19 mouse cellular contexts compared by ENCODE assay signal in the genomic region with DNA sequence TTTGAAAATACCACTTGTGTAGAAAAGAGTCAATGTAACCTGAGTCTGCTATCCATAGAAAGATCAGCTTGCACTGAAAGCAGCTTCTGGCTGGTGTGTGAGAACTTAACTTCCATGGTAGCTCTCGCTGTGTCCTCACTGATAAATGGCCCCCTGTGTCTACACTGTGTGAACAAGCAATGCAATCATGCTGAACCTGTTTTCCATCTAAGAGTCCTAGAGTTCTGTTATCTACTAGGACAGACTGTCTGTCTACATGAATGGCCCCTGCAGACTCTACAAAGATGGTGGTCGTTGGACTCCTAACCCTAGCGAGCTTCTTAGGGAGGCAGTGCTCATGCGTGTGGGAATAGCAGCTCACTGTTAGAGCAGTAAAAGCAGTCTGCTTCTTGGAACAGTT.
DNase-seq lines count a peak whose midpoint lies in the region; ATAC-seq and TF ChIP-seq lines count a peak whose summit lies in the region.
"Had no signal": no experiment of that assay in that cellular context is flagged by ENCODE, and none has a peak within 500 bp of the region (broad histone marks: within the 10 kb centered on the region; RNA-seq: fewer than 3 reads in every experiment).

No protein-coding gene starts in this region.

- H3K9ac ChIP-seq in kidney, embryonic 15.5 days, result no peak overlapping the region
- H3K9ac ChIP-seq in kidney, postnatal 0 days (ENCODE audit: low read depth, low read length), result no peak overlapping the region
- H3K9ac ChIP-seq in liver, embryonic 12.5 days, result no peak overlapping the region
- H3K9ac ChIP-seq: embryonic facial prominence, embryonic 13.5 days; embryonic facial prominence, embryonic 15.5 days; forebrain, embryonic 12.5 days had no signal

- H3K36me3 ChIP-seq in kidney, embryonic 15.5 days, result peaks cover 19% of the 10 kb centered on the region; the same call in 1 of the 2 replicates
- H3K36me3 ChIP-seq in kidney, postnatal 0 days (ENCODE audit: insufficient read depth, low read length), result 0 out of 2 replicates have a peak, but pooled peaks cover 6% of the 10 kb centered on the region
- peaks cover 21% of the 10 kb centered on the region for H3K36me3 ChIP-seq in liver, embryonic 12.5 days
- H3K36me3 ChIP-seq: forebrain, embryonic 12.5 days had no signal

- no peaks in the 10 kb centered on the region for H3K27me3 ChIP-seq in kidney, embryonic 15.5 days
- H3K27me3 ChIP-seq in kidney, postnatal 0 days (ENCODE audit: insufficient read depth, low read length), result no peaks in the 10 kb centered on the region
- H3K27me3 ChIP-seq in liver, embryonic 12.5 days (replicated peaks), result no peaks in the 10 kb centered on the region
- H3K27me3 ChIP-seq: embryonic facial prominence, embryonic 13.5 days; embryonic facial prominence, embryonic 15.5 days; forebrain, embryonic 12.5 days had no signal

- no peaks in the 10 kb centered on the region for H3K9me3 ChIP-seq in kidney, embryonic 15.5 days (replicated peaks)
- no peaks in the 10 kb centered on the region for H3K9me3 ChIP-seq in kidney, postnatal 0 days (replicated peaks; ENCODE audit: low read length)
- no peaks in the 10 kb centered on the region for H3K9me3 ChIP-seq in liver, embryonic 12.5 days (replicated peaks)
- H3K9me3 ChIP-seq: embryonic facial prominence, embryonic 13.5 days; embryonic facial prominence, embryonic 15.5 days; forebrain, embryonic 10.5 days; forebrain, embryonic 12.5 days had no signal

- no peak overlapping the region for H3K4me3 ChIP-seq in kidney, embryonic 15.5 days (replicated peaks)
- H3K4me3 ChIP-seq in kidney, postnatal 0 days (replicated peaks; ENCODE audit: low read depth, low read length), result no peak overlapping the region
- no peak overlapping the region for H3K4me3 ChIP-seq in liver, embryonic 12.5 days
- H3K4me3 ChIP-seq: embryonic facial prominence, embryonic 13.5 days; embryonic facial prominence, embryonic 15.5 days; erythroblast, embryonic 14.5 days; forebrain, embryonic 10.5 days; forebrain, embryonic 12.5 days had no signal

- ATAC-seq in kidney, embryonic 15.5 days (replicated peaks; ENCODE audit: low FRiP score), result 0 out of 2 replicates have a peak, but pooled peaks have one; percentile 25
- 0 out of 2 replicates have a peak, but pooled peaks have one; percentile 7 for ATAC-seq in kidney, postnatal 0 days (replicated peaks; ENCODE audit: low FRiP score, low read depth)
- ATAC-seq in liver, embryonic 12.5 days, result peak; percentile 66
- ATAC-seq: forebrain, embryonic 14.5 days; forebrain, embryonic 16.5 days had no signal

- DNase-seq in kidney, postnatal 10 days, result no peak
- DNase-seq in kidney, postnatal 0 days (ENCODE audit: low spot score), result no peak
- DNase-seq in kidney, adult 18-20 months, result no peak
- DNase-seq in liver, result no peak
- DNase-seq: adrenal gland, adult 2 months; adrenal gland, postnatal 10 days; adrenal gland, postnatal 25 days; cerebellum, adult 11-12 months; cerebellum, postnatal 36 days; embryo, embryonic 11 days had no signal

- H3K4me1 ChIP-seq in kidney, embryonic 15.5 days, result no peaks in the 10 kb centered on the region
- H3K4me1 ChIP-seq in kidney, postnatal 0 days (replicated peaks; ENCODE audit: insufficient read depth, low read length), result no peaks in the 10 kb centered on the region
- H3K4me1 ChIP-seq in liver, embryonic 12.5 days, result no peaks in the 10 kb centered on the region
- H3K4me1 ChIP-seq: embryonic facial prominence, embryonic 15.5 days; forebrain, embryonic 10.5 days; forebrain, embryonic 12.5 days had no signal

- no peak overlapping the region for H3K4me2 ChIP-seq in kidney, embryonic 15.5 days
- H3K4me2 ChIP-seq in kidney, postnatal 0 days (ENCODE audit: low read length), result no peak overlapping the region
- no peak overlapping the region for H3K4me2 ChIP-seq in liver, embryonic 12.5 days
- H3K4me2 ChIP-seq: embryonic facial prominence, embryonic 13.5 days; embryonic facial prominence, embryonic 15.5 days; forebrain, embryonic 12.5 days had no signal

- WGBS in kidney, embryonic 15.5 days, result 81% methylated on average over 4 of the region's 4 CpGs
- WGBS in kidney, postnatal 0 days, result 76% methylated on average over 4 of the region's 4 CpGs
- WGBS in liver, embryonic 12.5 days (ENCODE audit: insufficient replicate concordance), result 67% methylated on average over 4 of the region's 4 CpGs

- no peak overlapping the region for H3K27ac ChIP-seq in kidney, embryonic 15.5 days
- H3K27ac ChIP-seq in kidney, postnatal 0 days, result no peak overlapping the region
- H3K27ac ChIP-seq in liver, embryonic 12.5 days, result no peak overlapping the region
- H3K27ac ChIP-seq: embryonic facial prominence, embryonic 13.5 days; embryonic facial prominence, embryonic 15.5 days; forebrain, embryonic 10.5 days; forebrain, embryonic 12.5 days had no signal

- TF ChIP-seq CTCF in kidney, postnatal 0 days (IDR thresholded peaks at IDR 0.05; ENCODE audit: low read depth), result no peak

Comparison
In these comparisons a context has a peak if more than half of its experiments do, and no peak if none do; other contexts are left out.
1. ATAC-seq: peak in every context shown above with its lines; median percentile 66 in liver, embryonic 12.5 days; 25 in kidney, embryonic 15.5 days; 7 in kidney, postnatal 0 days.